8 mouse cellular contexts compared by ENCODE assay signal in genomic region chr5:14514631-14515523, GRCm38 (mm10). TPM values are rescaled to one million over a fixed set of nuclear protein-coding genes. Genes with fewer than 3 reads are reported as not detected.
DNase-seq lines count a peak whose midpoint lies in the region; ATAC-seq and TF ChIP-seq lines count a peak whose summit lies in the region.

Pclo (plus strand) TSS chr5:14514918.

- no peak for TF ChIP-seq CTCF in kidney, postnatal 0 days (IDR thresholded peaks at IDR 0.05; ENCODE audit: low read depth)

- H3K4me1 ChIP-seq in forebrain, embryonic 10.5 days = peaks cover 7% of the 10 kb centered on the region
- peaks cover 2 to 4% of the 10 kb centered on the region in 2 experiments; a peak in 2 of 4 replicates for H3K4me1 ChIP-seq in heart, embryonic 14.5 days (ENCODE audit: control insufficient read depth in 2 of 2, insufficient read depth in 2 of 2, low read length in 2 of 2)
- H3K4me1 ChIP-seq in kidney, postnatal 0 days (replicated peaks; ENCODE audit: insufficient read depth, low read length) = no peaks in the 10 kb centered on the region
- H3K4me1 ChIP-seq in limb, embryonic 15.5 days = peaks cover 6% of the 10 kb centered on the region

- no peaks in the 10 kb centered on the region for H3K79me2 ChIP-seq in myocyte (ENCODE audit: control insufficient read depth, insufficient read depth)

- H3K27ac ChIP-seq in forebrain, embryonic 10.5 days = peak within 1 kb of the TSS; percentile 92
- peak within 1 kb of the TSS in 1 of 2 experiments; percentile 53; a peak in 1 of 4 replicates for H3K27ac ChIP-seq in heart, embryonic 14.5 days (replicated peaks in 1 of 2; ENCODE audit: control insufficient read depth in 1 of 2, insufficient read depth in 1 of 2, low read depth in 2 of 2, low read length in 2 of 2)
- peak within 1 kb of the TSS; percentile 72 for H3K27ac ChIP-seq in kidney, postnatal 0 days
- peak within 1 kb of the TSS; percentile 47; the same call in 1 of the 2 replicates for H3K27ac ChIP-seq in limb, embryonic 15.5 days

- peak within 1 kb of the TSS; percentile 9 for H3ac ChIP-seq in myocyte (ENCODE audit: control insufficient read depth, insufficient read length)

- ATAC-seq in CD4-positive, CD25-positive, alpha-beta regulatory T cell, adult 4 months = no peak
- ATAC-seq in heart, embryonic 14.5 days (ENCODE audit: insufficient number of reproducible peaks, insufficient read depth, low FRiP score, low read depth) = peak; percentile 96
- peak; percentile 98 for ATAC-seq in kidney, postnatal 0 days (replicated peaks; ENCODE audit: low FRiP score, low read depth)
- ATAC-seq in limb, embryonic 15.5 days (ENCODE audit: insufficient number of reproducible peaks, low FRiP score, low TSS enrichment, low read depth) = peak; percentile 95

- H3K27me3 ChIP-seq in forebrain, embryonic 10.5 days (ENCODE audit: poor library complexity, severe bottlenecking) = no peaks in the 10 kb centered on the region
- peaks cover 6% of the 10 kb centered on the region for H3K27me3 ChIP-seq in heart, embryonic 14.5 days (ENCODE audit: control insufficient read depth, insufficient read depth, low read length)
- H3K27me3 ChIP-seq in kidney, postnatal 0 days (ENCODE audit: insufficient read depth, low read length) = no peaks in the 10 kb centered on the region
- no peaks in the 10 kb centered on the region for H3K27me3 ChIP-seq in limb, embryonic 15.5 days
- H3K27me3 ChIP-seq in myocyte (ENCODE audit: control insufficient read depth, insufficient read depth, insufficient read length) = no peaks in the 10 kb centered on the region

- H3K4me2 ChIP-seq in heart, embryonic 14.5 days (ENCODE audit: low read length) = peak within 1 kb of the TSS; percentile 94
- peak within 1 kb of the TSS; percentile 87 for H3K4me2 ChIP-seq in kidney, postnatal 0 days (ENCODE audit: low read length)
- H3K4me2 ChIP-seq in limb, embryonic 15.5 days = peak within 1 kb of the TSS; percentile 93
- H3K4me2 ChIP-seq in myocyte (ENCODE audit: low read depth) = peak within 1 kb of the TSS; percentile 66

- peak within 1 kb of the TSS; percentile 65 for H3K9ac ChIP-seq in heart, embryonic 14.5 days (ENCODE audit: low read length)
- H3K9ac ChIP-seq in kidney, postnatal 0 days (ENCODE audit: low read depth, low read length) = peak within 1 kb of the TSS; percentile 52; the same call in 1 of the 2 replicates
- peak within 1 kb of the TSS; percentile 31 for H3K9ac ChIP-seq in limb, embryonic 15.5 days

- TF ChIP-seq POLR2A in myocyte (IDR thresholded peaks at IDR 0.05; ENCODE audit: insufficient read length, low read depth) = no peak

- no peaks in the 10 kb centered on the region for H3K36me3 ChIP-seq in forebrain, embryonic 10.5 days (replicated peaks)
- no peaks in the 10 kb centered on the region for H3K36me3 ChIP-seq in heart, embryonic 14.5 days (ENCODE audit: control insufficient read depth, insufficient read depth, low read length)
- no peaks in the 10 kb centered on the region for H3K36me3 ChIP-seq in kidney, postnatal 0 days (ENCODE audit: insufficient read depth, low read length)
- no peaks in the 10 kb centered on the region for H3K36me3 ChIP-seq in limb, embryonic 15.5 days
- no peaks in the 10 kb centered on the region for H3K36me3 ChIP-seq in myocyte (ENCODE audit: control insufficient read depth, insufficient read depth)

- H3K9me3 ChIP-seq in forebrain, embryonic 10.5 days = no peaks in the 10 kb centered on the region
- no peaks in the 10 kb centered on the region for H3K9me3 ChIP-seq in heart, embryonic 14.5 days (ENCODE audit: control insufficient read depth, low read length)
- H3K9me3 ChIP-seq in kidney, postnatal 0 days (replicated peaks; ENCODE audit: low read length) = no peaks in the 10 kb centered on the region
- no peaks in the 10 kb centered on the region for H3K9me3 ChIP-seq in limb, embryonic 15.5 days

- peak; percentile 18 for DNase-seq in CD4-positive, CD25-positive, alpha-beta regulatory T cell, adult 2 months (ENCODE audit: low read depth, low spot score)
- peak; percentile 89 for DNase-seq in forebrain, embryonic 10.5 days (ENCODE audit: extremely low spot score, low spot score)
- DNase-seq in kidney, postnatal 0 days (ENCODE audit: low spot score) = peak; percentile 88
- peak; percentile 87 for DNase-seq in testis, postnatal 10 days (ENCODE audit: low spot score)

- WGBS in forebrain, embryonic 10.5 days = under 1% methylated on average over 75 of the region's 89 CpGs
- WGBS in heart, embryonic 14.5 days = under 1% methylated on average over 86 of the region's 89 CpGs
- under 1% methylated on average over 86 of the region's 89 CpGs for WGBS in kidney, postnatal 0 days
- WGBS in limb, embryonic 15.5 days = under 1% methylated on average over 88 of the region's 89 CpGs

- H3K4me3 ChIP-seq in forebrain, embryonic 10.5 days = peak within 1 kb of the TSS; percentile 82
- peak within 1 kb of the TSS; percentile 66 to 78 for H3K4me3 ChIP-seq in heart, embryonic 14.5 days (ENCODE audit: control insufficient read depth in 1 of 2, insufficient read depth in 1 of 2, low read depth in 1 of 2, low read length in 2 of 2)
- peak within 1 kb of the TSS; percentile 71 for H3K4me3 ChIP-seq in kidney, postnatal 0 days (replicated peaks; ENCODE audit: low read depth, low read length)
- H3K4me3 ChIP-seq in limb, embryonic 15.5 days = peak within 1 kb of the TSS; percentile 69
- H3K4me3 ChIP-seq in myocyte = peak within 1 kb of the TSS; percentile 19

TF ChIP-seq in myocyte, 11 proteins besides CTCF, POLR2A, EP300 and RAD21:
- TF ChIP-seq MYOD1 (IDR thresholded peaks at IDR 0.05; ENCODE audit: control insufficient read depth in 1 of 3, insufficient read length in 2 of 3, low read depth in 2 of 3) = peak in 2 of 3 experiments; percentile 38 to 69
- TF ChIP-seq TCF12 (IDR thresholded peaks at IDR 0.05; ENCODE audit: insufficient read depth, poor library complexity, severe bottlenecking) = no peak
- peak; percentile 92 for TF ChIP-seq REST (IDR thresholded peaks at IDR 0.05; ENCODE audit: insufficient read depth, insufficient read length)
- peak in 2 of 3 experiments; percentile 33 to 57 for TF ChIP-seq MYOG (IDR thresholded peaks at IDR 0.05; ENCODE audit: control insufficient read depth in 1 of 3, insufficient read depth in 1 of 3, insufficient read length in 2 of 3, low read depth in 2 of 3)
TF ChIP-seq in myocyte: peak in this region for 3.

RNA-seq across cellular contexts. Expression of gene Pclo, which starts in this region (rescaled TPM):
- polyA plus RNA-seq in CD4-positive, CD25-positive, alpha-beta regulatory T cell, adult 4 months (2017; shearing (Covaris generic)) = not detected
- polyA plus RNA-seq in forebrain, embryonic 10.5 days (2016; fragmentation: Nextera tagmentation; extraction: Ambion mirVana) = 0.58 and 0.84 TPM in 2 replicates
- polyA plus RNA-seq in heart, embryonic 14.5 days (2014; fragmentation: Nextera tagmentation; extraction: Ambion mirVana) = 0.16 and 0.19 TPM in 2 replicates
- 0.42 and 0.45 TPM in 2 replicates for polyA plus RNA-seq in kidney, postnatal 0 days (2015; fragmentation: Nextera tagmentation; extraction: Ambion mirVana)
- 0.22 and 0.27 TPM in 2 replicates for polyA plus RNA-seq in limb, embryonic 15.5 days (2015; fragmentation: Nextera tagmentation; extraction: Ambion mirVana)
- 0.07 TPM for polyA plus RNA-seq in myocyte (2012; fragmentation: generic; extraction: Trizol)

Comparison
In these comparisons a context has a peak if more than half of its experiments do, and no peak if none do; other contexts are left out.
1. Peak in DNase-seq, H3K4me3 ChIP-seq and H3K27ac ChIP-seq in forebrain, embryonic 10.5 days; RNA of the gene not detected or under 1 TPM.
2. Peak in ATAC-seq, H3K4me3 ChIP-seq, H3K9ac ChIP-seq and H3K4me2 ChIP-seq in heart, embryonic 14.5 days; RNA of the gene not detected or under 1 TPM.
3. Peak in DNase-seq, ATAC-seq, H3K4me3 ChIP-seq, H3K27ac ChIP-seq, H3K9ac ChIP-seq and H3K4me2 ChIP-seq in kidney, postnatal 0 days; RNA of the gene not detected or under 1 TPM.
4. Peak in ATAC-seq, H3K4me3 ChIP-seq, H3K27ac ChIP-seq, H3K9ac ChIP-seq and H3K4me2 ChIP-seq in limb, embryonic 15.5 days; RNA of the gene not detected or under 1 TPM.
5. DNase-seq: peak in every context shown above with its lines; median percentile 89 in forebrain, embryonic 10.5 days; 88 in kidney, postnatal 0 days; 87 in testis, postnatal 10 days; 18 in CD4-positive, CD25-positive, alpha-beta regulatory T cell, adult 2 months.
6. H3K4me3 ChIP-seq: peak in every context shown above with its lines; median percentile 82 in forebrain, embryonic 10.5 days; 72 in heart, embryonic 14.5 days; 71 in kidney, postnatal 0 days; 69 in limb, embryonic 15.5 days; 19 in myocyte.